Mouse (Mus musculus): ENCODE results near the gene Gse1.

DNA sequence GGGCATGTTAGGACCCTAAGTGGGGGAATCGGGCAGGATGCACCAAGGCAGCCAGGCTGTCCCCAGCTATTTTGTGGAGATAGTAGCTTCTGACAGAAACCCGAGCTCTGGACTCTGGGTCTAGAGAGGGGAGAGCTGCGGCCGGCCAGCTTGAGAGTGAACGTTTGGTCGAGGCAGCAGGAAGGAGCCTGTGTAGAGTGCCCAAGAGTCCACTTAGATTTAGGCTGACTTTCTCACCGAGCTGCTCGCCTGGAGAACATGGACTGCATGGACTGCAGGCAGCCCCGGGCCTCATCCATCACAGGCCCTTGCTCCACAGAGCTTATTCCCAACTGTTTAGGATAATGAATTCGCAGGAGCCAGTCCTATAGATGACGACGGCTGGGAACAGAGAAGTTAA lies 322.2 kb downstream of the Gse1 start:
- TF ChIP-seq HCFC1 (IDR thresholded peaks at IDR 0.05; ENCODE audit: borderline replicate concordance, insufficient read depth, low read length) = no peak
- no peak for TF ChIP-seq CHD2 (IDR thresholded peaks at IDR 0.05; ENCODE audit: low read depth, low read length)
